Mouse (Mus musculus) c-Kit-negative CD71-positive TER-119-positive erythroid progenitor cells, embryonic 14.5 days (primary cell): Measurements from ENCODE around the gene Rftn1.
A peak's percentile ranks its signal among the peaks of the same experiment; 100 is the strongest.

Source experiments
- DNase-seq: peaks from one replicate; pipeline ENCODE4 v3.0.0-alpha.2; 2013; ENCODE audit warnings: low read depth, low spot score

Rftn1 gene

GRCm38 (mm10) chr17:50094077-50094476, 96.4 kb downstream of the Rftn1 start:
- DNase-seq, result no peak

DNA sequence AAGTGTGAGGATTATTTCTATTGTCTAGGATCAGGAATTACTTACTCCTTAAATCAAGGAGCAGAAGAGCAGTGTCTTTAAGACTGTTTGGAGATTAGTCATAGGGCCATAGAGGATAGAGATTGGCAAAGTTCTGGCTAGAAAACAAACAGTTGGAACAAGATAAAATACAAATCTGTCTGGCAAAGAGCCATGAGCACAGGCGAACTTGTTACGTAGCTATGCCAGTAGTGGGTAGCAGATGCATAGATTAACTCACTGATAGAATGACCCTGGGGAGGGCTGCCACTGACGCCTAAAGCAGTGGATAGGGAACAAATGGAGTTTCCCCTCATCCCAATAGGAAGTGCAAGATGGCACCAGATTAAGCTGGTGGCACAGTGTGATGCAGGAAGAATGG, 97.1 kb downstream of the Rftn1 start:
- DNase-seq, result no peak

DNA sequence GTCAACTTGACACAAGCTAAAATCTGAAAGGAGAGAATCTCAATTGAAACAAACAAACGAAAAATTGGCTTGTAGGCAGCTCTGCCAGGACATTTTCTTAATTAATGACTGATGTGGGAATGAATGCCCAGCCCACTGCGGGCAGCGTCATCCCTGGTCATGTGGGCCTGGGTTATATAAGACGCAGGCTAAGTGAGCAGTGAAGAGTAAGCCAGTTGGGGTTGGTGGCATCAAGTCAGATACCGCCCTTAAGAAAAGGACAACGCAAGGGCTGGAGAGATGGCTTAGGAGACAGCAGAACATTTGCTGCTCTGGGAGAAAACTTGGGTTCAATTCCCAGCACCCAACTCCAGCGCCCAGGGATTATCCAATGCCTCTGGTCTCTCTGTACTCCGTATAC, 97.6 kb downstream of the Rftn1 start:
- DNase-seq, result no peak

- DNase-seq, result no peak
Measured at GRCm38 (mm10) chr17:50091829-50092228, 98.6 kb downstream of the Rftn1 start.

DNA sequence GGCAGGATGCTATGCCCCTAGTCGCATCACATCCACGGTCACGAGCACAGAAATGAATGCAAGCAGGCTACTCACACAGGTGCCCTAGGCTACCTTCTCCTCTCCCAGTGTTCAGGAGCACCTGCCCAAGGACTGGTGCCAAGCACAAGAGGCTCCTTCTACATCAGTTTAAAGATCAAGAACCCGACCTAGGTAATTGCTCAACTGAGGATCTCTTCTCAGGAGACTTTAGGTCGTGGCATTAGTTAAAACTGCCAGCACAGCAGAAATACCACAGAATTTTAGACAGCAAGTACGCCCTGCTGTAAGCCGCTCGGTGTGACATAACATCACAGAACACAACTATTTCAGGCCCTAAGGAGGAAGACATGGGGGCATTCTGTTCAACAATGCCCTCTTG, 100.7 kb downstream of the Rftn1 start:
- DNase-seq, result no peak

DNA sequence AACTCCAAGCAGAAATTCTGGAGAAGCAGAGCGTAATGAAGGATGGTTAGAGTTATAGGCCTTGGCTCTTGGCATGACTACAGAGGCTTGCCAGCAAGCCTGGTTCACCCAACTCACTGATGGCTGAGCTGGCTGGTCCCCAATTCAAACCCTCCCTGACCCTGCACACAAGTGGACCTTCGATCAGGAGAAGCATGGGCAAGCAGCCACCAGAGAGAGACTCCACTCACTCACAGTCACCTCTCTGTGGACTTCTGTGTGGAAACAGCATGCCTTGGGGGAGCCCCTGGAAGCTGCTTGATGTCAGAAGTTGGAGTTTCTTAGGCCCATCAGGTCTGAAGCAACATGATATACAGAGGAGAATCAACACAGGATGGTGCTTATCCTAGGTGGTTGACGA, 102.4 kb downstream of the Rftn1 start:
- no peak for DNase-seq

DNA sequence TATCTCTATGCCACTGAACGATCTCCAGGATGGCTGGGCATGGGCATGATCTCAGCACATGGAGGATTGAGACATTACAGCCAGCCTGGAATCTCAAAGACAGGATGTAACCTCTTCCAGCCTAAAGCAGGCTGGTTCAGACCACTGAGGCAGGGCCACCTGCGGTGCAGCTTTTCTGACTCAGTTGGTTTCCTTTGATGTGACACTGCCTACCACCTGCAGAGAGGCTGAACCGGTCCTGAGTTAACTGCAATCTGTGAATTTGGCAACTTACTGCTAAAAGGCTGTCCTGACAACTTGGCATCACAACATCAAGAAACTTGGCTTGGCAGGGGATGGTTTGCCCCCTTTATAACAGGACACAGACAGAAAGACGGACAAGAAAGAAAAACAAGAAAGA, 103.6 kb downstream of the Rftn1 start:
- no peak for DNase-seq

DNA sequence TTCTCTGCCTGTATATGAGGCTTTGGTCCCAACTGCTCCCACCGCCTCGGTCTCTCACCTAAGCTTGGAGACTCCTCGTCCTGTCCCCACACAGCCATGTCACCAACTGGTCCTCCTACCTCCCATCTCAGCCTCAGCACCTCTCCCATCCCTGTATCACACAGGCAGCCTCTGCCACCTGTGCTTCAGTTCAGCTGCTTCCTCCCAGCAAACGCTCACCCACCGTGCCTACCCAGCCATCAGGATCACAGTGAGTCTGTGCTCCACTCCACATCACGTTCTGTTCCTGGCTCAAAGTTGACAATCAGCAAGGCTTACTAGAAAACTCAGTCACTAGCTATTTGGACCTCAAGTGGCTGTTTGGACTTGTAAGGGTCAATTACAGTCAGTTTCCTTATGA, 105.8 kb downstream of the Rftn1 start:
- no peak for DNase-seq

DNA sequence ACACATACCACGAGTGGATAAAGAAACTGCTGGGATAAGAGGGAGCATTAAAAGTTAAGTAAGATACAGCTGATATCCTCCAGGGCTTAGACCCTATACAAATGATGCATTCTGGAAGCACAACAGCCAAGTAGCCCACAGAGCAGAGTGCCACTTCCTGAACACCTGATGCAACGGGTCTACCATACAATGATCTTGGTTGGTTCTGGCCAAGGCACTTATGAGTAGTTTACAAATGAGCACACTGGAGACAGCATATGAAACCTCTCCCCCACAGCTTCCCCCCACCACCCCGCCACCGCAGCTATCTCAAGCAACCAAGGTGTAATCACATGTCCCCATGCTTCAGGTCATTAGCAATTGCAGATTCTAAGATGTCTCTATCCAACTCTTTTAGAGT, 106.5 kb downstream of the Rftn1 start:
- no peak for DNase-seq

DNA sequence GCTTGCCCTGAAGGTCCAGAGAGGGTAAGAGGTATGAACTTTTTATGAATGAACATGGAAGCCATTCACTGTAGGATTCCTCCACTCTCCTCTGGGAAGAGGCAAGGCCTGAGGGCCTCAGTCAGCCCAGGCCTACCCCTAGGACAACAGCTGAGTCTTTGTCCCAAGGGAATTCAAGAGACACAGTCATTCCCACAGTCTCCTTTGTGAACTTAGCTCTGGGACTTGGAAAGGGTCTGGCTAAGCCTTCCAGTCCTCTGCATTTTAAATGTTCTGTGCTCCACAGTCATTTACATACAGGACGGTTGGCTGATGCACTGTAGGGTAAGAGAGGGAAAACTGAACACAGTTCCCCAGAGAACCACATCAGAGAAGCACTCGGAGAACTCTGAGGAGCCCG, 107.5 kb downstream of the Rftn1 start:
- DNase-seq, result no peak

- no peak for DNase-seq
Measured at GRCm38 (mm10) chr17:50081647-50082046, 108.8 kb downstream of the Rftn1 start.

DNA sequence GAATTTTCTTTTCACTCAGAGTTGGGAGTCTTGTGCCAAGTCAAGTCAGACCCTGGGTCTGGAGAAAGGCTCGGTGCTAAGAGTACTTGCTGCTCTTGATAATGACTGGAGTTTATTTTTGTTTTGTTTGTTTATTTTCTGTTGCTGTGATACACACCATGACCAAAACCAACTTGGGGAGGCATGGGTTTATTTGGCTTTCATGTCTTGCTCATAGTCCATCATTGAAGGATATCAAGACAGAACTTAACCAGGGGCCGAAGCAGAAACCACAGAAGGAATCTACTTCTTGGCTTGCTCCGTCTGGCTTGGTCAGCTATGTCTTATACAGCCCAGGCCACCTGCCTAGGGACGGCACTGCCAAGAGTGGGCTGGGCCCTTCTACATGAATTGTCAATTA, 109.5 kb downstream of the Rftn1 start:
- no peak for DNase-seq

DNA sequence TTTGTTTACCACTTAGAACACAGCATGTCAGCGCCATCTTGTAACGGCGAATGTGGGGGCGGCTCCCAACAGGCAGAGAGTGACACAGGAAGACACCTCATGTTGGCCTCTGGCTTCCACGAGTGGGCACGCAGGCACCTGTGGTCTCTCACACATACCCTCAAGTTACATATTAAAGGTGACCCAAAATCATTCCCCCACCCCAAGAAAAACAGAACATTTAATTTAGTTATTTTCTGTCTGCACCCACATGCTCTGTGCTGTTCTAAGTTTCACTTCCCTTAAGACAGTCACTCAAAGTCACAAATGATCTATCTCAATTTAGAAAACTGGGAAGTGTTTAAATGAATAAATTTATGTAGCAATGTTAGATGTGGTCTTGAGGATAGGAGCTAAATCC, 111.7 kb downstream of the Rftn1 start:
- no peak for DNase-seq

DNA sequence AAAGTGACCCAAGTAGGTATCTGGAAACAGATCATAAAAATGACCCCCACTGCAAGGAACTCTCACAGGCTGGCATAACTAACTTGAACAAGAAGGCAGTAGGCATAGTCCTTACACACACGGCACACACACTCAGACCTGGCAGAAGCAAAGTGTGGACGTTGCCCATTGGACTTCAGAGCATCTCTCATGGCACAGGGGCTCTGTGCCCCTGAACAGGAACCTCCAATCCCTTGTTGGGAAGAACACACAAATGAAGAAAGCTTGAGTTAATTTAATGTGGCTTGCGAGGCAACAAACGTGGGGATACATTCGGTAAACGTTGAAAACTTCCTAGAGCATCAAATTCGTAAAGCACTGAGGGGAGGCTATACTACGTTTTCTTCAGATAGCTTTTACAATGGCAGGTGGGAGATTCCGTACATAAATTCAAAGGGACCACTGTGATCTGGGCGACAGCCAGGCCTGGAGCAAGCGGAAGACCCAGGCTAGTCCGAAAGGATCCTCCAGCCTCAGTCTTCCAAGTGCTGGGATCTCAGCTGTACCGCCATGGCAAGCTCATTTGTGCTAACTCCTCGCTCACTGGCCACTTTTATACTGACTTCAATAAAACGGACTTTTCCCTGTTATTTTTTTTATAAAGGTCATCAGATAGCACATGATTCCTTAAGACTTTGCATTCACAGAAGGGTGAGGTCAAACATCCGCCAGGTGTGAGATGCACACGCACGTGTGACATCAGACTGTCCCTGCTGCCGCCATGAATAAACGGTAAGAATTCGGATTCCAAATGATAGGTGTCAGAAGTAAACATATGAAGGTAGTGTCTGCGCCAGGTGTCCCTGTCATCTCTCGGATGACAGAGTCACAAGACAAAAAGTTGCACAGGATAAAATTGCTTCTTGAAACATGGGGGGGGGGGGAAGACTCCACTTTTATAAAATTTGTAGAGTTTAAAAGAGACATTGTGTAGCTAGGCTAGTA, 117.2 kb downstream of the Rftn1 start:
- DNase-seq, result no peak

DNA sequence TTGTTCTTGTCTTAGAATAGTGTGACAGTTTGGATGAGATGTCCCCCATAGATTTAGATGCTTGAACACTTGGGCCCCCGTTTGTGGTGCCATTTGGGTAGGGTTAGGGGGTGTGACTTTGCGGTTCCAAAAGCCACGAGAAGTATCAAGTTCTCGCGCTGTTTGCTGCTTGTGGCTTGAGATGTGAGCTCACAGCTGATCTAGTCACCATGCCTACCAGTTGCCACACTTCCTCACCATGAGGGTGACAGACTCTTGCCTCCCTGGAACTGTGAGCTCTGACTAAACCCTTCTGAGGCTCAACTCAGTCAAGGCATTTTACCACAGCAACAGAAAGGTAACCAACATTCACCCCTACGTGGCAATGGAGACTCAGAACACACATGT, 118.9 kb downstream of the Rftn1 start:
- DNase-seq, result peak; percentile 29

GRCm38 (mm10) chr17:50070822-50071601, 119.5 kb downstream of the Rftn1 start:
- DNase-seq, result no peak

DNA sequence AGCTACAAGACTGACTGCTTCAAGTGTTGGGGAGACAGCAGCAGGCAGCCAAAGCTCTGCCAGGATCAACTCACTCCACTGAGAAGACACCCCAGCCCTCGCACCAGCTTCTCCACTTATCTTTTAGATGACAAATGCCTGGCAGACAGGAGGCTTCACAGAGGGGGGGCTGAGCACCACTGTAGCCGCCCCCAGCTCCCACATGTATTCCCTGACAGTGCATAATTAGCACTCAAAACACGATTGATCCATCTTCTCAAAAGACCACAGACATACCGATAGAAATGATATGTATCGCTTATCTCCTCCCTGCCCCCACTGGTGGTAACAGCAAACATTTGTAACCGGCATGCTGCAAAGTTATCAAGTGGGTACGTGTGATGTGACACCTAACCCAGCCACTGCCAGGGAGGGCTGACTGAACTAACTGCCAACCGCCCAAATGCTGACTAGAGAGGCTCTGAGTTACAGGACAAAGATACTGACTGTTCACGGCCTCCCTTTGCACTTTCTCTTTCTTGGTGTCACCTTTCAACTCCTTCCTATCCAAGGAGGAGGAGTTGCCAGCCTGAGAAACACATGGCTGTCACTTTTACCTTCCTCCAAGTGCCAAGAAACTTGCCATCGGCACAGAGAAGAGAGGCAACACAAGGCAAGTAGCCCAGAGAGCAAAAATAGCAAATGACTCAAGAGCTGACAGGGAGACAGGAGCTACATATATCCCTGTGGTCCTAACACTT, 120.4 kb downstream of the Rftn1 start:
- DNase-seq, result peak; percentile 34

- DNase-seq, result no peak
Measured at GRCm38 (mm10) chr17:50069205-50069604, 121.3 kb downstream of the Rftn1 start.

- DNase-seq, result no peak
Measured at GRCm38 (mm10) chr17:50068681-50069138, 121.8 kb downstream of the Rftn1 start.

- no peak for DNase-seq
Measured at GRCm38 (mm10) chr17:50067774-50068680, 122.4 kb downstream of the Rftn1 start.
